Mouse (Mus musculus): ENCODE results near the gene Midn.

Gene Midn

GRCm38 (mm10) chr10:80129846-80130245, 18.2 kb upstream of the Midn start:
- DNase-seq (ENCODE audit: low spot score in 2 of 2) = no peak

GRCm38 (mm10) chr10:80130403-80131031, 17.6 kb upstream of the Midn start:
- no peak for DNase-seq (ENCODE audit: low spot score in 2 of 2)

GRCm38 (mm10) chr10:80131316-80131951, 16.6 kb upstream of the Midn start:
- DNase-seq (ENCODE audit: low spot score in 2 of 2) = no peak

GRCm38 (mm10) chr10:80131952-80132350, 16.1 kb upstream of the Midn start:
- DNase-seq (ENCODE audit: low spot score in 2 of 2) = no peak

- no peak for DNase-seq (ENCODE audit: low spot score in 2 of 2)
Observed at GRCm38 (mm10) chr10:80133226-80133849, 14.7 kb upstream of the Midn start.

- DNase-seq (ENCODE audit: low spot score in 2 of 2) = no peak
Observed at GRCm38 (mm10) chr10:80134421-80134820, 13.7 kb upstream of the Midn start.

- no peak for DNase-seq (ENCODE audit: low spot score in 2 of 2)
Observed at GRCm38 (mm10) chr10:80135161-80135560, 12.9 kb upstream of the Midn start.

GRCm38 (mm10) chr10:80135641-80136040, 12.4 kb upstream of the Midn start:
- DNase-seq (ENCODE audit: low spot score in 2 of 2) = no peak

GRCm38 (mm10) chr10:80136179-80136951, 11.7 kb upstream of the Midn start:
- no peak for DNase-seq (ENCODE audit: low spot score in 2 of 2)

GRCm38 (mm10) chr10:80136952-80137625, 11.0 kb upstream of the Midn start:
- DNase-seq (ENCODE audit: low spot score in 2 of 2) = peak in 1 of 2 experiments; percentile 70

- DNase-seq (ENCODE audit: low spot score in 2 of 2) = no peak
Observed at GRCm38 (mm10) chr10:80137626-80138552, 10.2 kb upstream of the Midn start.

GRCm38 (mm10) chr10:80138553-80139438, 9.3 kb upstream of the Midn start, which contains the start of gene Atp5d:
Gene Atp5d, plus strand, starts transcription at chr10:80138632.
- DNase-seq (ENCODE audit: low spot score in 2 of 2) = peak; percentile 53 to 77

GRCm38 (mm10) chr10:80139439-80139775, 8.7 kb upstream of the Midn start:
- no peak for DNase-seq (ENCODE audit: low spot score in 2 of 2)

- no peak for DNase-seq (ENCODE audit: low spot score in 2 of 2)
Observed at GRCm38 (mm10) chr10:80139975-80140665, 8.0 kb upstream of the Midn start.

- DNase-seq (ENCODE audit: low spot score in 2 of 2) = no peak
Observed at GRCm38 (mm10) chr10:80140666-80141035, 7.4 kb upstream of the Midn start, which contains the start of gene Cbarp. Gene Cbarp, minus strand, starts transcription at chr10:80140835.

- DNase-seq (ENCODE audit: low spot score in 2 of 2) = peak; percentile 93 to 96
Observed at GRCm38 (mm10) chr10:80141243-80141642, 6.8 kb upstream of the Midn start.

GRCm38 (mm10) chr10:80141786-80142529, 6.1 kb upstream of the Midn start:
- peak; percentile 93 to 94 for DNase-seq (ENCODE audit: low spot score in 2 of 2)

- no peak for DNase-seq (ENCODE audit: low spot score in 2 of 2)
Observed at GRCm38 (mm10) chr10:80142530-80142925, 5.5 kb upstream of the Midn start.
